Comparison of ENCODE assay signal across 14 mouse cellular contexts in genomic region chr5:100607090-100607762, GRCm38 (mm10). TPM values are rescaled to one million over a fixed set of nuclear protein-coding genes. Genes with fewer than 3 reads are reported as not detected.
DNase-seq lines count a peak whose midpoint lies in the region; ATAC-seq and TF ChIP-seq lines count a peak whose summit lies in the region.
"Had no signal": no experiment of that assay in that cellular context is flagged by ENCODE, and none has a peak within 500 bp of the region (broad histone marks: within the 10 kb centered on the region; RNA-seq: fewer than 3 reads in every experiment).

No protein-coding gene starts in this region.

- peak overlapping the region; percentile 26; the same call in 1 of the 2 replicates for H3K27ac ChIP-seq in heart, adult 2 months
- peak overlapping the region; percentile 95 for H3K27ac ChIP-seq in intestine, postnatal 0 days (ENCODE audit: low read depth, low read length)
- H3K27ac ChIP-seq: embryonic facial prominence, embryonic 13.5 days; midbrain, embryonic 10.5 days had no signal

- 64% methylated on average over 4 of the region's 4 CpGs for WGBS in heart, adult 2 months
- WGBS in intestine, postnatal 0 days = 44% methylated on average over 4 of the region's 4 CpGs

- TF ChIP-seq POLR2A in heart, adult 2 months (IDR thresholded peaks at IDR 0.05; ENCODE audit: insufficient read depth, low read depth, low read length) = no peak

- no peaks in the 10 kb centered on the region for H3K27me3 ChIP-seq in heart, adult 2 months (ENCODE audit: control insufficient read depth, insufficient read depth, low read length)
- H3K27me3 ChIP-seq in Patski = no peaks in the 10 kb centered on the region
- no peaks in the 10 kb centered on the region for H3K27me3 ChIP-seq in intestine, postnatal 0 days (replicated peaks; ENCODE audit: control insufficient read depth, insufficient read depth, low read length)
- H3K27me3 ChIP-seq: embryonic facial prominence, embryonic 13.5 days had no signal

- TF ChIP-seq CTCF in heart, adult 2 months (IDR thresholded peaks at IDR 0.05) = no peak
- TF ChIP-seq CTCF in Patski (IDR thresholded peaks at IDR 0.05) = peak; percentile 25
- peak; percentile 32; the same call in 1 of the 2 replicates for TF ChIP-seq CTCF in intestine, postnatal 0 days (IDR thresholded peaks at IDR 0.05; ENCODE audit: low read depth)

- peaks cover 2% of the 10 kb centered on the region; the same call in 1 of the 2 replicates for H3K4me1 ChIP-seq in heart, adult 2 months (ENCODE audit: control insufficient read depth, insufficient read depth, low read length)
- H3K4me1 ChIP-seq in intestine, postnatal 0 days (replicated peaks; ENCODE audit: control insufficient read depth, insufficient read depth, low read length) = peaks cover 7% of the 10 kb centered on the region; the same call in 1 of the 2 replicates
- H3K4me1 ChIP-seq: midbrain, embryonic 10.5 days had no signal

- H3K36me3 ChIP-seq in heart, adult 2 months (ENCODE audit: control insufficient read depth, insufficient read depth, low read length) = no peaks in the 10 kb centered on the region
- H3K36me3 ChIP-seq in intestine, postnatal 0 days (ENCODE audit: control insufficient read depth, insufficient read depth) = no peaks in the 10 kb centered on the region
- H3K36me3 ChIP-seq: embryonic facial prominence, embryonic 13.5 days; midbrain, embryonic 10.5 days had no signal

- H3K9me3 ChIP-seq in intestine, postnatal 0 days (ENCODE audit: control insufficient read depth) = no peaks in the 10 kb centered on the region
- H3K9me3 ChIP-seq: embryonic facial prominence, embryonic 13.5 days; midbrain, embryonic 10.5 days had no signal

- H3K9ac ChIP-seq in heart, adult 2 months (ENCODE audit: low read depth, low read length) = no peak overlapping the region
- H3K9ac ChIP-seq in intestine, postnatal 0 days (ENCODE audit: low read depth, low read length) = no peak overlapping the region
- H3K9ac ChIP-seq: embryonic facial prominence, embryonic 13.5 days had no signal

- no peak for TF ChIP-seq EP300 in heart, adult 2 months (IDR thresholded peaks at IDR 0.05; ENCODE audit: insufficient read depth, low read depth, low read length)

- CTCF ChIA-PET in Patski (lab: Charles Lee) = interaction anchor here (0.9 to 3.1 kb wide), 10 partner anchors 9 to 70 kb away, joined by 3 to 27 read pairs (median 4); partner anchors contain the start of gene Coq2

- POLR2A ChIA-PET in Patski (lab: Charles Lee) = interaction anchor here (0.5 to 2.6 kb wide), 7 partner anchors 11 to 630 kb away, joined by 3 to 15 read pairs (median 3); no protein-coding TSS in a partner anchor

- ATAC-seq in Patski = peak; percentile 22
- ATAC-seq in intestine, postnatal 0 days = peak; percentile 26
- ATAC-seq: forebrain, embryonic 14.5 days had no signal

- H3K4me3 ChIP-seq in heart, adult 2 months = no peak overlapping the region
- H3K4me3 ChIP-seq in intestine, postnatal 0 days (ENCODE audit: low read depth, low read length) = no peak overlapping the region
- H3K4me3 ChIP-seq: embryonic facial prominence, embryonic 13.5 days; midbrain, embryonic 10.5 days had no signal

- H3K79me2 ChIP-seq in heart, adult 2 months (replicated peaks; ENCODE audit: control insufficient read depth, insufficient read depth, low read length) = no peaks in the 10 kb centered on the region

- H3K4me2 ChIP-seq in intestine, postnatal 0 days (replicated peaks; ENCODE audit: low read depth) = no peak overlapping the region
- H3K4me2 ChIP-seq: embryonic facial prominence, embryonic 13.5 days had no signal

- DNase-seq in heart, adult 2 months = no peak
- DNase-seq in heart, postnatal 25 days (ENCODE audit: low spot score) = no peak
- peak; percentile 41 to 55 for DNase-seq in kidney, postnatal 4 days
- no peak for DNase-seq in kidney, adult 18-20 months
- no peak for DNase-seq in Patski (ENCODE audit: low read depth, low spot score)
- no peak for DNase-seq in urinary bladder, postnatal 14 days (ENCODE audit: low spot score)
- DNase-seq in yolk sac, embryonic 10.5 days (ENCODE audit: low spot score) = no peak
- DNase-seq: B cell, adult 2 months; cerebellum, postnatal 10 days; thymus, postnatal 14 days had no signal

- in situ Hi-C loops in Patski (cut with MboI; ENCODE audit: low pct_unique_long_range_greater_than_20kb) = no loop called here

- intact Hi-C loops in heart, adult 2 months (cut with DNase I) = no loop called here
- intact Hi-C loops in heart, postnatal 25 days (cut with DNase I) = no loop called here

RNA-seq across cellular contexts. Expression of gene Plac8, which starts 35.2 kb away (rescaled TPM):
- total RNA-seq in heart, adult 2 months (2021) = 1 to 10 TPM; 1.5 to 3.1 TPM
- polyA plus RNA-seq in heart, adult 2 months (2012; rRNA removed) = 3.7 and 8.0 TPM in 2 replicates
- 1 to 10 TPM in 1 of 2 experiments, under 1 TPM in 1; 0.36 to 1.4 TPM for total RNA-seq in heart, postnatal 25 days (2021)
- polyA plus RNA-seq in Patski (2021) = 92.7 TPM
- 1,517 and 1,527 TPM in 2 replicates for polyA plus RNA-seq in intestine, postnatal 0 days (2015; fragmentation: Nextera tagmentation; extraction: Ambion mirVana)

Comparison
In these comparisons a context has a peak if more than half of its experiments do, and no peak if none do; other contexts are left out.
1. DNase-seq: peak in kidney, postnatal 4 days (2 of 2); none in heart, adult 2 months (0 of 2), heart, postnatal 25 days (single experiment), kidney, adult 18-20 months (single experiment), Patski (single experiment), urinary bladder, postnatal 14 days (single experiment) and yolk sac, embryonic 10.5 days (single experiment).
2. RNA of gene Plac8, which starts 35.2 kb away (polyA plus RNA-seq): 1,517 to 1,527 TPM in intestine, postnatal 0 days; 92.7 TPM in Patski (single experiment) and 3.7 to 8.0 TPM in heart, adult 2 months; every median in the first group is over 10 times any median in the second.